Mouse (Mus musculus): ENCODE data around the gene Srpk3. TPM values are rescaled to one million over a fixed set of nuclear protein-coding genes. Genes with fewer than 3 reads are reported as not detected.
A peak's percentile ranks its signal among the peaks of the same experiment; 100 is the strongest.

The Srpk3 gene
- polyA plus RNA-seq, 1 experiment from 2014 or later, result 2.3 TPM

DNA sequence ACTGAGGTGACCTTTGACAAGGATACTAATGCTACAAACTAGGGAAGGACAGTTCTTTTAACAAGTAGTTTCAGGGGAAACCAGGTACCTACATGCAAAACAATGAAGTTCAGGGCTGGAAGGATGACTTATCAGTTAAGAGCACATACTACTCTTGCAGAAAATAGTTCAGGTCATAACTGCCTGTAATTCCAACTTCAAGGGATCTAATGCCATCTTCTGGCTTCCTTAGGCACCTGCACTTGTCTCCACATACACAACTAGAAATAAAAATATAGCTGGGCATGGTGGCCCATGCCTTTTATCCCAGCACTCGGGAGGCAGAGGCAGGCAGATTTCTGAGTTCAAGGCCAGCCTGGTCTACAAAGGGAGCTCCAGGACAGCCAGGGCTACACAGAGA is 25.2 kb upstream of the Srpk3 start:
- 91% methylated on average over 1 of the region's 1 CpGs for WGBS
- no peaks in the 10 kb centered on the region for H3K27me3 ChIP-seq (replicated peaks; ENCODE audit: insufficient read depth, low read length)
- no peak overlapping the region for H3K27ac ChIP-seq (ENCODE audit: low read length)
- no peak overlapping the region for H3K4me2 ChIP-seq (replicated peaks; ENCODE audit: low read depth, low read length)
- H3K9me3 ChIP-seq (ENCODE audit: low read length), result no peaks in the 10 kb centered on the region
- H3K4me3 ChIP-seq (ENCODE audit: low read depth, low read length), result no peak overlapping the region
- H3K9ac ChIP-seq (replicated peaks; ENCODE audit: low read depth), result no peak overlapping the region
- H3K4me1 ChIP-seq (ENCODE audit: insufficient read depth, low read depth, low read length), result no peaks in the 10 kb centered on the region
- ATAC-seq, result no peak
- DNase-seq (ENCODE audit: low spot score), result peak; percentile 23
- H3K36me3 ChIP-seq (ENCODE audit: insufficient read depth, low read length), result no peaks in the 10 kb centered on the region
- TF ChIP-seq EP300 (IDR thresholded peaks at IDR 0.05), result no peak
- TF ChIP-seq CTCF (IDR thresholded peaks at IDR 0.05), result peak; percentile 33; the same call in 1 of the 2 replicates

DNA sequence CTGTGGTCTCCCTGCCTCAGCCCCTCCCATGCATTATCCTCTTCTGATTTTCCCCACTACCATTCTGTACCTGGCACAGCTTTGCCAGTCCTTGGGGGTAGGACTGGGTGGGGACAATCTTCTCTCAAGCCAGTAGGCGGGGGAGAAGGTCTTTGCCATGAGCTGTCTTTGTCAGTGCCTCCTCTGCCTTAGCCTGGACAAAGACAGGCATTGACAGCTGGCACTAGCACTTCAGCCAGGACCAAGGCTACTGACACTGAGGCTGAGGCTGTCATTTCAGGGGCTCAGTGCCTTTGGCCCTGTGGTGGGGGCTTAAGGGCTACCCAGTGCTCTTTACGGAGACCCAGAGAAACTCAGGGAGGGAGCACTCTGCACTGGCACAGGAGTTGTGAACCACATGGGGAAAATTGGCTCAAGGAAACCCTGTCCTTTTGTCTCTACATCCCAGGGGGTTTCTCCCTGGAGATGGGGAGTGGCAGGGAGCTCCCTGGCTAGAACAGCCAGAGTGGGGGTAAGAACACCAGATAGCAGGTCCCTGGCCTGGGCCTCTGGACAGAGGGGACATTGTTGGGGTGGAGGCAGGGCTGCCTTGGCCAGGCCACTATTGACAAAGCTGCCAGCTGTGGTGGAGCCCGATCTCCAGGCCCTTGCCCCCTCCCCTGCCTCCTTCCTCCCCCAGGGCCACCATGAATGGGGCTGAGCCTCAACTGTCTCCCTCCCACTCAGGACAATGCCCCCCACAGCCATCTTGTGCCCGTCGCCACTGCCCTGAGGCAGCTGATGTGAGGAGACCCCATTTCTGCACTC is 17.7 kb upstream of the Srpk3 start, which contains the start of gene Plxnb3:
Gene Plxnb3 (plus strand): TSS at position 757 of the 807 bp plus-strand sequence.
- DNase-seq (ENCODE audit: low spot score) (no peak), ATAC-seq (no peak)
- Histone ChIP-seq H3K4me3 (ENCODE audit: low read depth, low read length) (no peak within 1 kb of the TSS), H3K4me2 (replicated peaks; ENCODE audit: low read depth, low read length) (no peak within 1 kb of the TSS), H3K36me3 (ENCODE audit: insufficient read depth, low read length) (no peaks in the 10 kb centered on the region), H3K27me3 (replicated peaks; ENCODE audit: insufficient read depth, low read length) (no peaks in the 10 kb centered on the region), H3K9ac (replicated peaks; ENCODE audit: low read depth) (no peak within 1 kb of the TSS), H3K4me1 (ENCODE audit: insufficient read depth, low read depth, low read length) (no peaks in the 10 kb centered on the region), H3K9me3 (ENCODE audit: low read length) (no peaks in the 10 kb centered on the region), H3K27ac (ENCODE audit: low read length) (no peak within 1 kb of the TSS)
- TF ChIP-seq EP300 (IDR thresholded peaks at IDR 0.05) (no peak), CTCF (IDR thresholded peaks at IDR 0.05) (no peak)
- 84% methylated on average over 5 of the region's 5 CpGs for WGBS

DNA sequence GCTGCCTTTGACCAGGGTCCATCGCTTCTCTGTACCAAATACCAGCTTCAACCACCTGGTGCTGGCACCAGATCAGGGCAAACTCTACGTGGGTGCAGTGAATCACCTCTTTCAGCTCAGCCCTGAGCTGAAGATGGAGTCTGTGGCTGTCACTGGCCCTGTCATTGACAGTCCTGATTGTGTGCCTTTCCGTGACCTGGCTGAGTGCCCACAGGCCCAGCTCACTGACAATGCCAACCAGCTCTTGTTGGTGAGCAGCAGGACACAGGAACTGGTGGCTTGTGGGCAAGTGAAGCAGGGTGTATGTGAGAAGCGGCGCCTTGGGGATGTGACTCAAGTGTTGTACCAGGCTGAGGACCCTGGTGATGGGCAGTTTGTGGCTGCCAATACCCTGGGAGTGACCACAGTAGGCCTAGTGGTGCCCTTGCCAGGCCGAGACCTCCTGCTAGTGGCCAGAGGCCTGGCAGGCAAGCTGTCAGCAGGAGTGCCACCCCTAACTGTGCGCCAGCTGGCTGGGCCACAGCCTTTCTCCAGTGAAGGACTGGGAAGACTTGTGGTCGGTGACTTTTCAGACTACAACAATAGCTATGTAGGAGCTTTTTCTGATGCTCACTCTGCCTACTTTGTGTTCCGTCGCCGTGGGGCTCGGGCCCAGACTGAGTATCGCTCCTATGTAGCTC is 15.5 kb upstream of the Srpk3 start:
- Histone ChIP-seq H3K9me3 (ENCODE audit: low read length) (no peaks in the 10 kb centered on the region), H3K9ac (replicated peaks; ENCODE audit: low read depth) (no peak overlapping the region), H3K36me3 (ENCODE audit: insufficient read depth, low read length) (no peaks in the 10 kb centered on the region), H3K27me3 (replicated peaks; ENCODE audit: insufficient read depth, low read length) (no peaks in the 10 kb centered on the region), H3K27ac (ENCODE audit: low read length) (no peak overlapping the region), H3K4me1 (ENCODE audit: insufficient read depth, low read depth, low read length) (no peaks in the 10 kb centered on the region), H3K4me3 (ENCODE audit: low read depth, low read length) (no peak overlapping the region), H3K4me2 (replicated peaks; ENCODE audit: low read depth, low read length) (no peak overlapping the region)
- ATAC-seq, result no peak
- no peak for TF ChIP-seq CTCF (IDR thresholded peaks at IDR 0.05)
- no peak for TF ChIP-seq EP300 (IDR thresholded peaks at IDR 0.05)
- WGBS, result 78% methylated on average over 13 of the region's 13 CpGs
- no peak for DNase-seq (ENCODE audit: low spot score)

DNA sequence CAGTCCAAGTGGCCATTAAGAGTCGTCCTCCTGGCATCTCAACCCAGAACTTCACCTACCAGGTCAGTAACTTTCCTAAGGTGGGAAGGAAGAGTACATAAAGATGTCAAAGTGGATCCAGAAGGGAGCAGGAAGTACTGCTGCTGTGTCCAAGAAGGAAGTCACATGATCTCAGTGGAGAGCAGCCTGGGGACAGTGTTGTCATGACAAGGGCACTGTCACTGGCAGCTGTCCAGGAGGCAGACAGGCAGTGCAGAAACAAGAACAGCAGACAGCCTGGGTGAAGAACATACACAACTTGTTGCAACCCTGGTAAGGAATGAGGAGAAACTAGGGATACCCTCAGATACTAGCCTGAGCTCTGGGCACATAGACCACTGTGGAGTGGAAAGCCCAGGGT is 8.9 kb upstream of the Srpk3 start:
- DNase-seq (ENCODE audit: low spot score) (peak; percentile 76), ATAC-seq (peak; percentile 73)
- Histone ChIP-seq H3K9me3 (ENCODE audit: low read length) (no peaks in the 10 kb centered on the region), H3K27me3 (replicated peaks; ENCODE audit: insufficient read depth, low read length) (no peaks in the 10 kb centered on the region), H3K4me3 (ENCODE audit: low read depth, low read length) (no peak overlapping the region), H3K4me2 (replicated peaks; ENCODE audit: low read depth, low read length) (no peak overlapping the region), H3K27ac (ENCODE audit: low read length) (peak overlapping the region; percentile 14; the same call in 1 of the 2 replicates), H3K4me1 (ENCODE audit: insufficient read depth, low read depth, low read length) (no peaks in the 10 kb centered on the region), H3K36me3 (ENCODE audit: insufficient read depth, low read length) (no peaks in the 10 kb centered on the region), H3K9ac (replicated peaks; ENCODE audit: low read depth) (no peak overlapping the region)
- WGBS, result 40% methylated on average over 1 of the region's 1 CpGs
- TF ChIP-seq CTCF (IDR thresholded peaks at IDR 0.05) (no peak), EP300 (IDR thresholded peaks at IDR 0.05) (no peak)

DNA sequence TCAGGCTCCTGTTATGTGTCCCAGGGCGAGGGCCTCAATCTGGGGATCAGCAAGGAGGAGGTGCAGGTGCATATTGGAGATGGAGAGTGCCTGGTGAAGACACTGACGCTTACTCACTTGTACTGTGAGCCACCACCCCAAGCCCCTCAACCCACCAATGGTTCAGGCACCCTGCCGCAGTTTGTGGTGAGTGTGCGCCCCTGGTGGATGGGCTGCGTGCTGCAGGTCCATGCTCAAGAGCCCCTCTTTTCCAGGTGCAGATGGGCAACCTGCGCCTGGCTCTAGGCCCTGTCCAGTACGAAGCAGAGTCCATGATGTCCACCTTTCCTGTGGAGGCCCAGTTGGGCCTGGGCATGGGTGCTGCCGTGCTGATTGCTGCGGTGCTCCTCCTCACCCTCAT is 6.9 kb upstream of the Srpk3 start:
- no peak overlapping the region for H3K27ac ChIP-seq (ENCODE audit: low read length)
- TF ChIP-seq CTCF (IDR thresholded peaks at IDR 0.05), result peak; percentile 68
- no peak for TF ChIP-seq EP300 (IDR thresholded peaks at IDR 0.05)
- H3K9ac ChIP-seq (replicated peaks; ENCODE audit: low read depth), result no peak overlapping the region
- H3K27me3 ChIP-seq (replicated peaks; ENCODE audit: insufficient read depth, low read length), result no peaks in the 10 kb centered on the region
- no peak overlapping the region for H3K4me3 ChIP-seq (ENCODE audit: low read depth, low read length)
- H3K4me1 ChIP-seq (ENCODE audit: insufficient read depth, low read depth, low read length), result no peaks in the 10 kb centered on the region
- H3K9me3 ChIP-seq (ENCODE audit: low read length), result no peaks in the 10 kb centered on the region
- H3K4me2 ChIP-seq (replicated peaks; ENCODE audit: low read depth, low read length), result no peak overlapping the region
- DNase-seq (ENCODE audit: low spot score) (no peak), ATAC-seq (no peak)
- WGBS, result 71% methylated on average over 4 of the region's 9 CpGs
- no peaks in the 10 kb centered on the region for H3K36me3 ChIP-seq (ENCODE audit: insufficient read depth, low read length)

DNA sequence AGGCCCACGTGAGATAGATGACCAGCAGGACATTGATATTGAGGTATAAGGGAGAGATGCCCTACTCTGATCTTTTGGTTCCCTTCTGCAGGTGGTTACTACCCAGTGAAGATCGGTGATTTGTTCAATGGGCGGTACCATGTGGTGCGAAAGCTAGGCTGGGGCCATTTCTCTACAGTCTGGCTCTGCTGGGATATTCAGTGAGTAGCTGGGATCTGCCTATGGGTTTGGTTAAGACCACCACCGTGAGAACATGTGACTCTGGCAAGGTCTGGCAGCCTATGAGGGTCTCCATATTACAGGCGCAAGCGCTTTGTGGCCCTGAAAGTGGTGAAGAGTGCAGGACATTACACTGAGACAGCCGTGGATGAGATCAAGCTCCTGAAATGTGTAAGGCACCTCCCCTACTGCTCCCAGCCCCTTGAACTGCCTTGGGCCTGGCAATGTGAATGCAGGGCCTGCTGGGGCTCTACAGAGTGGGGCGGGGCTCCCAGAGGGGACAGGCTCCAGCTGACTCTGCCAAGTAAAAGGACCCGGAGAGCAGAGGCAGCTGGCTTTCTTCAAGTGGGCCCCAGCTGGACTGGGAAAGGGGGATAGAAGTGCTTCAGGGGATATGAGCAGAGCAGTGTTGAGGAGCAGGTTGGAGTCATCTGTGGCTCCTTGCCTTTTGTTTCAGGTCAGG is 738 bp downstream of the Srpk3 start:
- Histone ChIP-seq H3K36me3 (ENCODE audit: insufficient read depth, low read length) (0 out of 2 replicates have a peak, but pooled peaks cover 7% of the 10 kb centered on the region), H3K9me3 (ENCODE audit: low read length) (no peaks in the 10 kb centered on the region), H3K4me3 (ENCODE audit: low read depth, low read length) (no peak overlapping the region), H3K4me2 (replicated peaks; ENCODE audit: low read depth, low read length) (no peak overlapping the region), H3K27ac (ENCODE audit: low read length) (no peak overlapping the region), H3K4me1 (ENCODE audit: insufficient read depth, low read depth, low read length) (no peaks in the 10 kb centered on the region), H3K9ac (replicated peaks; ENCODE audit: low read depth) (no peak overlapping the region), H3K27me3 (replicated peaks; ENCODE audit: insufficient read depth, low read length) (no peaks in the 10 kb centered on the region)
- TF ChIP-seq EP300 (IDR thresholded peaks at IDR 0.05) (no peak), CTCF (IDR thresholded peaks at IDR 0.05) (no peak)
- DNase-seq (ENCODE audit: low spot score) (peak; percentile 64), ATAC-seq (peak; percentile 77)
- WGBS, result 65% methylated on average over 10 of the region's 10 CpGs
